Mouse (Mus musculus) activated CD4-positive, CD25-positive, alpha-beta regulatory T cell, adult 4 months (primary cell): ENCODE results near the gene Mmgt2. TPM values are rescaled to one million over a fixed set of nuclear protein-coding genes. Genes with fewer than 3 reads are reported as not detected.

Source experiments
- ATAC-seq: one replicate; pipeline ENCODE4 v1.8.0; 2017
- polyA plus RNA-seq, 2 experiments: library from polyadenylated mRNA; unstranded; fragments of 100-300 nt; shearing (Covaris generic); gene quantifications; one replicate each; pipeline ENCODE4 v1.2.1; 2017

Gene Mmgt2
- polyA plus RNA-seq, 2 experiments from 2014 or later, result 32.9 to 42.3 TPM

GRCm38 (mm10) chr11:62708252-62708651 is 59.8 kb downstream of the Mmgt2 start:
- no peak for ATAC-seq

GRCm38 (mm10) chr11:62710657-62711056 is 62.2 kb downstream of the Mmgt2 start:
- ATAC-seq, result no peak

Other genes starting within 250 kb of the Mmgt2 start
- 1 to 10 TPM; 6.8 to 9.9 TPM for gene Pigl, start 190.2 kb upstream of the Mmgt2 start, polyA plus RNA-seq
- gene Ncor1, start 190.1 kb upstream of the Mmgt2 start, polyA plus RNA-seq, result 100 to 1,000 TPM; 162 to 188 TPM
- 1 to 10 TPM in 1 of 2 experiments, not detected in 1; 2.4 TPM for gene Cenpv, start 109.4 kb upstream of the Mmgt2 start, polyA plus RNA-seq
- 1,000 to 10,000 TPM; 5,033 to 6,460 TPM for gene Ubb, start 97.5 kb upstream of the Mmgt2 start, polyA plus RNA-seq
- gene Trpv2, start 74.2 kb upstream of the Mmgt2 start, polyA plus RNA-seq, result 10 to 100 TPM; 76.8 to 79.0 TPM
- 1 to 10 TPM; 1.0 to 1.7 TPM for gene Lrrc75a, start 141 bp upstream of the Mmgt2 start, polyA plus RNA-seq
- 10 to 100 TPM; 17.0 to 20.4 TPM for gene Zfp287, start 83.2 kb downstream of the Mmgt2 start, polyA plus RNA-seq
- gene Gm10428, start 104.4 kb downstream of the Mmgt2 start, polyA plus RNA-seq, result not detected
- gene Zfp286, start 140.8 kb downstream of the Mmgt2 start, polyA plus RNA-seq, result 1 to 10 TPM; 1.5 to 2.7 TPM
- gene Trim16, start 171.6 kb downstream of the Mmgt2 start, polyA plus RNA-seq, result 1 to 10 TPM; 2.5 to 7.1 TPM
- gene Fbxw10, start 198.4 kb downstream of the Mmgt2 start, polyA plus RNA-seq, result 1 to 10 TPM; 3.5 to 9.7 TPM
- gene Tvp23b, start 230.8 kb downstream of the Mmgt2 start, polyA plus RNA-seq, result 10 to 100 TPM; 51.3 to 60.7 TPM